Mouse (Mus musculus) heart, embryonic 12.5 days (tissue): Measurements from ENCODE around the gene Trim8. TPM values are rescaled to one million over a fixed set of nuclear protein-coding genes. Genes with fewer than 3 reads are reported as not detected.

Experiments used
- ATAC-seq: fragments of 200-750 bp; cut with Nextera tagmentation; 2 replicates; pipeline ENCODE4 v1.8.0; 2017; ENCODE audit warnings: moderate TSS enrichment, moderate library complexity; ENCODE audit not compliant: insufficient number of reproducible peaks, low FRiP score
- H3K27ac ChIP-seq: fragments of 300-500 bp; sonication (generic); 2 replicates; pipeline ENCODE4 v1.5.1; 2016; ENCODE audit warnings: mild to moderate bottlenecking, moderate library complexity; ENCODE audit not compliant: poor library complexity, severe bottlenecking
- H3K27me3 ChIP-seq: fragments of 300-500 bp; sonication (generic); replicated peaks from 2 replicates; pipeline ENCODE4 v1.6.1; 2016; ENCODE audit warnings: mild to moderate bottlenecking, moderate library complexity
- H3K36me3 ChIP-seq: fragments of 300-500 bp; sonication (generic); 2 replicates; pipeline ENCODE4 v1.6.1; 2016; ENCODE audit warnings: mild to moderate bottlenecking, moderate library complexity
- H3K4me1 ChIP-seq: fragments of 300-500 bp; sonication (generic); replicated peaks from 2 replicates; pipeline ENCODE4 v1.6.1; 2016; ENCODE audit warnings: mild to moderate bottlenecking
- H3K4me2 ChIP-seq: fragments of 300-500 bp; sonication (generic); 2 replicates; pipeline ENCODE4 v1.6.1; 2016; ENCODE audit warnings: mild to moderate bottlenecking, moderate library complexity
- H3K4me3 ChIP-seq: fragments of 300-500 bp; sonication (generic); 2 replicates; pipeline ENCODE4 v1.5.1; 2016; ENCODE audit warnings: mild to moderate bottlenecking
- H3K9ac ChIP-seq: fragments of 300-500 bp; sonication (generic); 2 replicates; pipeline ENCODE4 v1.6.1; 2016; ENCODE audit warnings: mild to moderate bottlenecking, moderate library complexity
- H3K9me3 ChIP-seq: fragments of 300-500 bp; sonication (generic); replicated peaks from 2 replicates; pipeline ENCODE4 v1.6.1; 2016; ENCODE audit warnings: mild to moderate bottlenecking, moderate library complexity
- WGBS: fragments of 180-500 bp; shearing (Covaris S2); methylation state at CpG from one replicate; pipeline ENCODE4 v1.1.7; 2016; 5-methylcytosine and 5-hydroxymethylcytosine counted together
- polyA plus RNA-seq: library from polyadenylated mRNA; unstranded; fragments of >200 nt; fragmentation: Nextera tagmentation; extraction: Ambion mirVana; gene quantifications from 2 replicates; pipeline ENCODE4 v1.2.1, GENCODE M21; 2016

Trim8 gene
- polyA plus RNA-seq, 1 experiment from 2014 or later: 24.1 TPM

- no peak for ATAC-seq
- H3K4me1 ChIP-seq: peaks cover 73% of the 10 kb centered on the region
- H3K27me3 ChIP-seq: no peaks in the 10 kb centered on the region
- H3K4me3 ChIP-seq: peak overlapping the region; percentile 96
- H3K27ac ChIP-seq: 0 out of 2 replicates have a peak overlapping the region, but pooled peaks have one; percentile 99
- H3K9me3 ChIP-seq: no peaks in the 10 kb centered on the region
- H3K36me3 ChIP-seq: peaks cover 50% of the 10 kb centered on the region
- peak overlapping the region; percentile 83 for H3K4me2 ChIP-seq
- peak overlapping the region; percentile 100; the same call in 1 of the 2 replicates for H3K9ac ChIP-seq
- 77% methylated on average over 3 of the region's 3 CpGs for WGBS
These were observed 4.8 kb downstream of the Trim8 start for GRCm38 (mm10) chr19:46506372-46506717.

- H3K4me3 ChIP-seq: no peak overlapping the region
- H3K4me2 ChIP-seq: peak overlapping the region; percentile 83
- H3K9me3 ChIP-seq: no peaks in the 10 kb centered on the region
- no peak overlapping the region for H3K27ac ChIP-seq
- peaks cover 78% of the 10 kb centered on the region for H3K4me1 ChIP-seq
- H3K9ac ChIP-seq: peak overlapping the region; percentile 100
- no peaks in the 10 kb centered on the region for H3K27me3 ChIP-seq
- ATAC-seq: no peak
- H3K36me3 ChIP-seq: peaks cover 58% of the 10 kb centered on the region
- WGBS: 76% methylated on average over 8 of the region's 8 CpGs
These were observed 5.7 kb downstream of the Trim8 start for GRCm38 (mm10) chr19:46507181-46507581.

- no peak overlapping the region for H3K27ac ChIP-seq
- no peaks in the 10 kb centered on the region for H3K27me3 ChIP-seq
- H3K9ac ChIP-seq: peak overlapping the region; percentile 100; the same call in 1 of the 2 replicates
- peaks cover 78% of the 10 kb centered on the region for H3K4me1 ChIP-seq
- H3K4me3 ChIP-seq: no peak overlapping the region
- no peak for ATAC-seq
- no peaks in the 10 kb centered on the region for H3K9me3 ChIP-seq
- peak overlapping the region; percentile 8 for H3K4me2 ChIP-seq
- peaks cover 65% of the 10 kb centered on the region for H3K36me3 ChIP-seq
- WGBS: 78% methylated on average over 1 of the region's 1 CpGs
These were observed 6.3 kb downstream of the Trim8 start for GRCm38 (mm10) chr19:46507806-46508205.

DNA sequence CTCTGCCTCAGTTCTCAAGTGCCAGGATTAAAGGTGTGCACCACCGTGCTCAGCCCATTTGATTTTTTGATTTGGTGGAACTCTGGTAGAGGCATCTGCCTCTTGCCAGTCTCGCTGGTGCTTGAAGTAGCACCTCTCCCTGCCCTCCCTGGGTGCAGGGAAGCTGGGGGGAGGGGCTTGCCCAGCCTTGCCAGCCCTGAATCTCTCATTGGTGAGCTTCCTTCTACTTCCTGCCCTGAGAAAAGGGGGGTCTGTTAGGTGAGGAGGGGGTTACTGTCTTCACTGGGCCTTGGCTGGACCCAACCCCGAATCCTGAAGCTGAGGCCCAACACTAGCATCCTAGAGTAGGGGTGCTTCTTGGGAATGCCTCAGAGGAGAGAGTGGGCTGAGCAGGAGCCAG lies 7.2 kb downstream of the Trim8 start:
- Histone ChIP-seq H3K4me1 (peaks cover 78% of the 10 kb centered on the region), H3K27ac (no peak overlapping the region), H3K36me3 (peaks cover 74% of the 10 kb centered on the region), H3K9me3 (no peaks in the 10 kb centered on the region), H3K27me3 (no peaks in the 10 kb centered on the region), H3K9ac (peak overlapping the region; percentile 33; the same call in 1 of the 2 replicates), H3K4me3 (no peak overlapping the region), H3K4me2 (0 out of 2 replicates have a peak overlapping the region, but pooled peaks have one; percentile 8)
- 79% methylated on average over 3 of the region's 3 CpGs for WGBS
- ATAC-seq: no peak

DNA sequence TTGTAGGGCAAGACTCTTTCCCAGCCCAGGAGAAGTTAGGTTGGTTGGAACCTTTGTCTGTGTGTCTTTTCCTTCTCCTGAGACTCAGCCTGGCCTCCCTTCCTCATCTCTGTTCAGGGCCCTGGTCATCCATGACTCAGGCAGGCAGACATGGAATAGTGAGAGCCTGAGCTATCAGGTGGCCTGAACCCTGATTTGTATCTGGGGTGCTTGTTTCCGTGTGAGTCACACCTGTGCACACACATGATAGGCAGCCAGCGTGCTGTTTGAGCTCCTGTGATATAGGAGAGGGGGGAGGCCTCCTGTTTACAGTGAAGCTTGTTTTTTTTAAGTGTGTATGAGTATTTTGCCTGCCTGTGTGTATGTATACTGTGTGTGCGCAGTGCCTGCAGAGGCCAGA lies 7.7 kb downstream of the Trim8 start:
- Histone ChIP-seq H3K9me3 (no peaks in the 10 kb centered on the region), H3K4me3 (no peak overlapping the region), H3K9ac (peak overlapping the region; percentile 33; the same call in 1 of the 2 replicates), H3K4me2 (no peak overlapping the region), H3K4me1 (peaks cover 76% of the 10 kb centered on the region), H3K27ac (no peak overlapping the region), H3K36me3 (peaks cover 79% of the 10 kb centered on the region), H3K27me3 (no peaks in the 10 kb centered on the region)
- WGBS: 73% methylated on average over 3 of the region's 3 CpGs
- ATAC-seq: no peak

- no peaks in the 10 kb centered on the region for H3K9me3 ChIP-seq
- ATAC-seq: no peak
- no peak overlapping the region for H3K4me2 ChIP-seq
- no peak overlapping the region for H3K4me3 ChIP-seq
- no peaks in the 10 kb centered on the region for H3K27me3 ChIP-seq
- peaks cover 84% of the 10 kb centered on the region for H3K36me3 ChIP-seq
- 0 out of 2 replicates have a peak overlapping the region, but pooled peaks have one; percentile 20 for H3K9ac ChIP-seq
- WGBS: 77% methylated on average over 4 of the region's 4 CpGs
- H3K4me1 ChIP-seq: peaks cover 74% of the 10 kb centered on the region
- H3K27ac ChIP-seq: peak overlapping the region; percentile 54; the same call in 1 of the 2 replicates
These were observed 8.2 kb downstream of the Trim8 start for GRCm38 (mm10) chr19:46509736-46510135.

GRCm38 (mm10) chr19:46510401-46510800 lies 8.9 kb downstream of the Trim8 start:
- H3K4me3 ChIP-seq: no peak overlapping the region
- no peaks in the 10 kb centered on the region for H3K9me3 ChIP-seq
- 0 out of 2 replicates have a peak overlapping the region, but pooled peaks have one; percentile 20 for H3K9ac ChIP-seq
- WGBS: 51% methylated on average over 5 of the region's 5 CpGs
- ATAC-seq: no peak
- H3K4me2 ChIP-seq: no peak overlapping the region
- peaks cover 91% of the 10 kb centered on the region for H3K36me3 ChIP-seq
- H3K27ac ChIP-seq: peak overlapping the region; percentile 54; the same call in 1 of the 2 replicates
- H3K27me3 ChIP-seq: no peaks in the 10 kb centered on the region
- peaks cover 74% of the 10 kb centered on the region for H3K4me1 ChIP-seq

GRCm38 (mm10) chr19:46510824-46511223 lies 9.3 kb downstream of the Trim8 start:
- Histone ChIP-seq H3K4me1 (peaks cover 71% of the 10 kb centered on the region), H3K36me3 (peaks cover 90% of the 10 kb centered on the region), H3K27ac (0 out of 2 replicates have a peak overlapping the region, but pooled peaks have one; percentile 31), H3K27me3 (no peaks in the 10 kb centered on the region), H3K4me3 (no peak overlapping the region), H3K4me2 (no peak overlapping the region), H3K9ac (no peak overlapping the region), H3K9me3 (no peaks in the 10 kb centered on the region)
- 53% methylated on average over 3 of the region's 3 CpGs for WGBS
- ATAC-seq: no peak

- Histone ChIP-seq H3K4me3 (no peak overlapping the region), H3K36me3 (peaks cover 87% of the 10 kb centered on the region), H3K27ac (peak overlapping the region; percentile 31), H3K4me1 (peaks cover 66% of the 10 kb centered on the region), H3K4me2 (no peak overlapping the region), H3K9me3 (no peaks in the 10 kb centered on the region), H3K27me3 (no peaks in the 10 kb centered on the region), H3K9ac (no peak overlapping the region)
- ATAC-seq: peak; percentile 20; the same call in 1 of the 2 replicates
- 78% methylated on average over 10 of the region's 10 CpGs for WGBS
These were observed 9.8 kb downstream of the Trim8 start for GRCm38 (mm10) chr19:46511263-46511662.

DNA sequence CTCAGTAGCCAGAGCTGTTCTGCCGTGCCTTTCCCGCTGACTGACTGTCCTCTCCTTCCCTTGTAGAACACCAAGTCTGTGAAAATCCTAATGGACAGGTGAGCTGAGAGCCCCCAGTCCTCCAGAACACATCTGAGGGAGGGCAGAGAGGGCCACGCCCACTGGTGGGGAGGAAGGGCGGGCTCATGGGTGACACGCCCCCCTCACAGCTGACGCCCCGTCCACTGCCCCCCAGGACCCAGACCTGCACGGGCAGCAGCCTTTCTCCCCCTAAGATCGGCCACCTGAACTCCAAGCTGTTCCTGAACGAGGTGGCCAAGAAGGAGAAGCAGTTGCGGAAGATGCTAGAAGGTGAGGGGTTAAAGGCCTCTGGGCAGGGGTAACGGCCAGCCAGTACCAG lies 12.9 kb downstream of the Trim8 start:
- ATAC-seq: no peak
- Histone ChIP-seq H3K27me3 (no peaks in the 10 kb centered on the region), H3K36me3 (peaks cover 66% of the 10 kb centered on the region), H3K27ac (no peak overlapping the region), H3K9me3 (no peaks in the 10 kb centered on the region), H3K4me3 (no peak overlapping the region), H3K9ac (no peak overlapping the region), H3K4me1 (peaks cover 60% of the 10 kb centered on the region), H3K4me2 (no peak overlapping the region)
- 85% methylated on average over 12 of the region's 12 CpGs for WGBS

DNA sequence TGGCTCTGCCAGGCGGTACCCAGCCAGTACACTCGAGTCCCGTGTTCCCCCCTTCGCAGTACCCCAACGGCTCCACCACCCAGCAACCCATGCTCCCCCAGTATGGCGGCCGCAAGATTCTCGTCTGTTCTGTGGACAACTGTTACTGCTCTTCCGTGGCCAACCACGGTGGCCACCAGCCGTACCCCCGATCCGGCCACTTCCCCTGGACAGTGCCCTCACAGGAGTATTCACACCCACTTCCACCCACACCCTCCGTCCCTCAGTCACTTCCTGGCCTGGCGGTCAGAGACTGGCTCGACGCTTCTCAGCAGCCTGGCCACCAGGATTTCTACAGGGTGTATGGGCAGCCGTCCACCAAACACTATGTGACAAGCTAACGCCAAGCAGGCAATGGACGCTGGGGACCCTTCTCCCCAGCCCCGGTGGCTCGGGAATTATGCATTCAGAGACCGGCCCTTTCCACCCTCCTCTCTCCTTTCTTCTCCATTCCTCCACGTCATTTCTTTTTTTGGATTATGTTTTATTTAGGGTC lies 13.9 kb downstream of the Trim8 start:
- Histone ChIP-seq H3K4me1 (peaks cover 52% of the 10 kb centered on the region), H3K4me3 (no peak overlapping the region), H3K27ac (no peak overlapping the region), H3K27me3 (no peaks in the 10 kb centered on the region), H3K9ac (no peak overlapping the region), H3K4me2 (no peak overlapping the region), H3K9me3 (no peaks in the 10 kb centered on the region), H3K36me3 (peaks cover 57% of the 10 kb centered on the region)
- 84% methylated on average over 24 of the region's 24 CpGs for WGBS
- no peak for ATAC-seq
